Comparison of ENCODE assay signal across 11 mouse cellular contexts in genomic region chr11:87725515-87725914, GRCm38 (mm10). TPM values are rescaled to one million over a fixed set of nuclear protein-coding genes. Genes with fewer than 3 reads are reported as not detected.
DNase-seq lines count a peak whose midpoint lies in the region; ATAC-seq and TF ChIP-seq lines count a peak whose summit lies in the region.
"Had no signal": no experiment of that assay in that cellular context is flagged by ENCODE, and none has a peak within 500 bp of the region (broad histone marks: within the 10 kb centered on the region; RNA-seq: fewer than 3 reads in every experiment).

No protein-coding gene starts in this region.

- peaks cover 6% of the 10 kb centered on the region; the same call in 1 of the 2 replicates for H3K4me1 ChIP-seq in heart, postnatal 0 days (ENCODE audit: control insufficient read depth, insufficient read depth)
- peaks cover 6% of the 10 kb centered on the region for H3K4me1 ChIP-seq in neural tube, embryonic 13.5 days (replicated peaks)
- 0 out of 2 replicates have a peak, but pooled peaks cover 7% of the 10 kb centered on the region for H3K4me1 ChIP-seq in neural tube, embryonic 15.5 days
- peaks cover 20% of the 10 kb centered on the region for H3K4me1 ChIP-seq in intestine, embryonic 16.5 days (ENCODE audit: control insufficient read depth, insufficient read depth, low read length)
- H3K4me1 ChIP-seq in stomach, postnatal 0 days (replicated peaks; ENCODE audit: control insufficient read depth, insufficient read depth): no peaks in the 10 kb centered on the region

- peak overlapping the region; percentile 50; the same call in 1 of the 2 replicates for H3K27ac ChIP-seq in heart, postnatal 0 days (ENCODE audit: low read depth)
- H3K27ac ChIP-seq in neural tube, embryonic 13.5 days (replicated peaks): peak overlapping the region; percentile 42; the same call in 1 of the 2 replicates
- no peak overlapping the region for H3K27ac ChIP-seq in neural tube, embryonic 15.5 days (replicated peaks)
- H3K27ac ChIP-seq in intestine, embryonic 16.5 days (ENCODE audit: low read length): peak overlapping the region; percentile 75
- H3K27ac ChIP-seq in stomach, postnatal 0 days (replicated peaks): peak overlapping the region; percentile 80

- H3K4me3 ChIP-seq in heart, postnatal 0 days (ENCODE audit: low read depth, low read length): no peak overlapping the region
- no peak overlapping the region for H3K4me3 ChIP-seq in neural tube, embryonic 13.5 days
- H3K4me3 ChIP-seq in neural tube, embryonic 15.5 days (replicated peaks): no peak overlapping the region
- H3K4me3 ChIP-seq in intestine, embryonic 16.5 days (ENCODE audit: low read length): no peak overlapping the region
- no peak overlapping the region for H3K4me3 ChIP-seq in stomach, postnatal 0 days (ENCODE audit: low read depth, low read length)

- no peak for TF ChIP-seq EP300 in heart, postnatal 0 days (IDR thresholded peaks at IDR 0.05; ENCODE audit: low read depth)
- TF ChIP-seq EP300 in stomach, postnatal 0 days (optimal IDR thresholded peaks at IDR 0.05): no peak

- no peak for TF ChIP-seq CTCF in heart, postnatal 0 days (IDR thresholded peaks at IDR 0.05; ENCODE audit: low read depth)
- TF ChIP-seq CTCF in stomach, postnatal 0 days (IDR thresholded peaks at IDR 0.05; ENCODE audit: low read depth): no peak

- no peaks in the 10 kb centered on the region for H3K27me3 ChIP-seq in heart, postnatal 0 days (ENCODE audit: control insufficient read depth, insufficient read depth, low read length)
- H3K27me3 ChIP-seq in neural tube, embryonic 13.5 days: no peaks in the 10 kb centered on the region; the same call in 1 of the 2 replicates
- no peaks in the 10 kb centered on the region for H3K27me3 ChIP-seq in neural tube, embryonic 15.5 days (replicated peaks)
- no peaks in the 10 kb centered on the region for H3K27me3 ChIP-seq in intestine, embryonic 16.5 days (replicated peaks; ENCODE audit: control insufficient read depth, insufficient read depth, low read length)
- H3K27me3 ChIP-seq in stomach, postnatal 0 days (ENCODE audit: control insufficient read depth, insufficient read depth, low read length): no peaks in the 10 kb centered on the region

- H3K9ac ChIP-seq in heart, postnatal 0 days (replicated peaks; ENCODE audit: low read depth, low read length): no peak overlapping the region
- no peak overlapping the region for H3K9ac ChIP-seq in neural tube, embryonic 13.5 days
- no peak overlapping the region for H3K9ac ChIP-seq in neural tube, embryonic 15.5 days (replicated peaks)
- H3K9ac ChIP-seq in intestine, embryonic 16.5 days (ENCODE audit: low read depth, low read length): peak overlapping the region; percentile 50; the same call in 1 of the 2 replicates
- no peak overlapping the region for H3K9ac ChIP-seq in stomach, postnatal 0 days (ENCODE audit: low read length)

- no peak for DNase-seq in heart, postnatal 0 days (ENCODE audit: low spot score)
- DNase-seq in heart, adult 9 months (ENCODE audit: low spot score in 2 of 2): no peak
- no peak for DNase-seq in stomach, postnatal 0 days (ENCODE audit: low spot score)
- DNase-seq in urinary bladder, postnatal 10 days (ENCODE audit: low spot score): no peak
- no peak for DNase-seq in frontal cortex, postnatal 25 days (ENCODE audit: low spot score in 2 of 2)
- DNase-seq: cerebellum, postnatal 25 days; kidney, postnatal 36 days had no signal

- no peaks in the 10 kb centered on the region for H3K9me3 ChIP-seq in heart, postnatal 0 days (replicated peaks; ENCODE audit: control insufficient read depth, low read length)
- no peaks in the 10 kb centered on the region for H3K9me3 ChIP-seq in neural tube, embryonic 13.5 days
- no peaks in the 10 kb centered on the region for H3K9me3 ChIP-seq in neural tube, embryonic 15.5 days (replicated peaks)
- no peaks in the 10 kb centered on the region for H3K9me3 ChIP-seq in intestine, embryonic 16.5 days (ENCODE audit: control insufficient read depth, low read length)
- no peaks in the 10 kb centered on the region for H3K9me3 ChIP-seq in stomach, postnatal 0 days (ENCODE audit: control insufficient read depth, low read length)

- H3K4me2 ChIP-seq in heart, postnatal 0 days (ENCODE audit: low read depth, low read length): no peak overlapping the region; the same call in 1 of the 2 replicates
- no peak overlapping the region for H3K4me2 ChIP-seq in neural tube, embryonic 13.5 days
- H3K4me2 ChIP-seq in neural tube, embryonic 15.5 days: no peak overlapping the region
- 0 out of 2 replicates have a peak overlapping the region, but pooled peaks have one; percentile 11 for H3K4me2 ChIP-seq in intestine, embryonic 16.5 days (ENCODE audit: low read depth, low read length)
- H3K4me2 ChIP-seq in stomach, postnatal 0 days (replicated peaks; ENCODE audit: low read depth): peak overlapping the region; percentile 11; the same call in 1 of the 2 replicates

- no peaks in the 10 kb centered on the region for H3K36me3 ChIP-seq in heart, postnatal 0 days (replicated peaks; ENCODE audit: control insufficient read depth, insufficient read depth, low read length)
- no peaks in the 10 kb centered on the region for H3K36me3 ChIP-seq in neural tube, embryonic 13.5 days
- no peaks in the 10 kb centered on the region for H3K36me3 ChIP-seq in neural tube, embryonic 15.5 days
- H3K36me3 ChIP-seq in intestine, embryonic 16.5 days (ENCODE audit: control insufficient read depth, insufficient read depth, low read length): no peaks in the 10 kb centered on the region
- H3K36me3 ChIP-seq in stomach, postnatal 0 days (ENCODE audit: control insufficient read depth, insufficient read depth, low read length): no peaks in the 10 kb centered on the region

- ATAC-seq in heart, postnatal 0 days (ENCODE audit: insufficient read depth, low read depth): no peak
- ATAC-seq in neural tube, embryonic 13.5 days (ENCODE audit: low read depth): no peak
- ATAC-seq in neural tube, embryonic 15.5 days (ENCODE audit: low FRiP score): no peak
- ATAC-seq in intestine, embryonic 16.5 days: peak; percentile 12; the same call in 1 of the 2 replicates
- ATAC-seq in stomach, postnatal 0 days (ENCODE audit: low FRiP score, low TSS enrichment): no peak

RNA-seq across cellular contexts. Expression of gene Supt4a, which starts 11.8 kb away (rescaled TPM):
- 50.3 and 73.7 TPM in 2 replicates for total RNA-seq in heart, postnatal 0 days (2014; rRNA removed; ENCODE audit: low replicate concordance)
- polyA plus RNA-seq in heart, postnatal 0 days (2015; fragmentation: Nextera tagmentation; extraction: Ambion mirVana): 101 and 104 TPM in 2 replicates
- polyA plus RNA-seq in neural tube, embryonic 13.5 days (2015; fragmentation: Nextera tagmentation; extraction: Ambion mirVana): 165 and 166 TPM in 2 replicates
- polyA plus RNA-seq in neural tube, embryonic 15.5 days (2015; fragmentation: Nextera tagmentation; extraction: Ambion mirVana): 129 and 144 TPM in 2 replicates
- 108 and 111 TPM in 2 replicates for polyA plus RNA-seq in intestine, embryonic 16.5 days (2015; fragmentation: Nextera tagmentation; extraction: Ambion mirVana)
- 119 and 121 TPM in 2 replicates for polyA plus RNA-seq in stomach, postnatal 0 days (2015; fragmentation: Nextera tagmentation; extraction: Ambion mirVana)

RNA-seq across cellular contexts. Expression of gene Tspoap1, which starts 34.8 kb away (rescaled TPM):
- 1.6 TPM in 1 of 2 replicates, not detected in the other for total RNA-seq in heart, postnatal 0 days (2014; rRNA removed; ENCODE audit: low replicate concordance)
- 0.12 TPM in 1 of 2 replicates, not detected in the other for polyA plus RNA-seq in heart, postnatal 0 days (2015; fragmentation: Nextera tagmentation; extraction: Ambion mirVana)
- 24.9 and 27.0 TPM in 2 replicates for polyA plus RNA-seq in neural tube, embryonic 13.5 days (2015; fragmentation: Nextera tagmentation; extraction: Ambion mirVana)
- 34.5 and 43.8 TPM in 2 replicates for polyA plus RNA-seq in neural tube, embryonic 15.5 days (2015; fragmentation: Nextera tagmentation; extraction: Ambion mirVana)
- 0.83 and 1.2 TPM in 2 replicates for polyA plus RNA-seq in intestine, embryonic 16.5 days (2015; fragmentation: Nextera tagmentation; extraction: Ambion mirVana)
- 0.56 and 0.70 TPM in 2 replicates for polyA plus RNA-seq in stomach, postnatal 0 days (2015; fragmentation: Nextera tagmentation; extraction: Ambion mirVana)
- total RNA-seq: gastrocnemius, adult 8-10 months had no signal

Comparison
In these comparisons a context has a peak if more than half of its experiments do, and no peak if none do; other contexts are left out.
1. H3K4me2 ChIP-seq: peak in intestine, embryonic 16.5 days (single experiment) and stomach, postnatal 0 days (single experiment); none in heart, postnatal 0 days (single experiment), neural tube, embryonic 13.5 days (single experiment) and neural tube, embryonic 15.5 days (single experiment).
2. RNA of gene Tspoap1, which starts 34.8 kb away (polyA plus RNA-seq): 34.5 to 43.8 TPM in neural tube, embryonic 15.5 days and 24.9 to 27.0 TPM in neural tube, embryonic 13.5 days; 0.83 to 1.2 TPM in intestine, embryonic 16.5 days, 0.56 to 0.70 TPM in stomach, postnatal 0 days and 0.12 TPM in heart, postnatal 0 days; every median in the first group is over 10 times any median in the second.